Mouse (Mus musculus): Measurements from ENCODE around the gene Klf2. TPM values are rescaled to one million over a fixed set of nuclear protein-coding genes. Genes with fewer than 3 reads are reported as not detected.
A peak's percentile ranks its signal among the peaks of the same experiment; 100 is the strongest.

Gene Klf2
- polyA plus RNA-seq, 1 experiment from 2014 or later = 5.6 TPM

DNA sequence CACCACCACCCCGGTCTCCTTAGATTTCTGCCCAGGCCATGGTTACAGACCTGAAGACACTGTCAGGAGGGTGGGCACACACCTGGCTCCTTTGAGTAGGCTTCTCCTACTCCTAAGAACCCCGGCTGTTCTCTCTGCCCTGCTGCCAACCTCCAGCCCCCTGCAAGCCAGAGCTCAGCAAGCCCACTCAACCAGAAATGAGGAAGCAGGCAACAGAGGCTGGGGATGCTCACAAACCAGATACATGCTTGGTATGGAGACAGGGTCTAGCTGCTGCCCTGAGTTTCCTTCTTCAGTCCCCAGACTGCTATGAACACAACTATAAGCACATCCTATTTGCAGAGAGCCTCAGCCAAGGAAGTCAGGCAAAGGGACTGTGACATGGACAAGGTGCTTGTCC lies 29.3 kb downstream of the Klf2 start:
- Histone ChIP-seq H3K9ac (replicated peaks) (no peak overlapping the region), H3K4me2 (ENCODE audit: low read depth, low read length) (no peak overlapping the region), H3K27me3 (ENCODE audit: insufficient read depth, low read length) (no peaks in the 10 kb centered on the region), H3K27ac (ENCODE audit: low read depth) (peak overlapping the region; percentile 55), H3K4me1 (ENCODE audit: insufficient read depth) (peaks cover 29% of the 10 kb centered on the region), H3K4me3 (ENCODE audit: low read depth, low read length) (no peak overlapping the region), H3K36me3 (replicated peaks; ENCODE audit: insufficient read depth, low read length) (peaks cover 12% of the 10 kb centered on the region), H3K9me3 (ENCODE audit: low read length) (no peaks in the 10 kb centered on the region)
- WGBS (ENCODE audit: insufficient replicate concordance) = 82% methylated on average over 2 of the region's 2 CpGs
- DNase-seq = no peak
- ATAC-seq = no peak
- no peak for TF ChIP-seq EP300 (IDR thresholded peaks at IDR 0.05; ENCODE audit: low read depth)
- no peak for TF ChIP-seq CTCF (IDR thresholded peaks at IDR 0.05; ENCODE audit: low read depth)

DNA sequence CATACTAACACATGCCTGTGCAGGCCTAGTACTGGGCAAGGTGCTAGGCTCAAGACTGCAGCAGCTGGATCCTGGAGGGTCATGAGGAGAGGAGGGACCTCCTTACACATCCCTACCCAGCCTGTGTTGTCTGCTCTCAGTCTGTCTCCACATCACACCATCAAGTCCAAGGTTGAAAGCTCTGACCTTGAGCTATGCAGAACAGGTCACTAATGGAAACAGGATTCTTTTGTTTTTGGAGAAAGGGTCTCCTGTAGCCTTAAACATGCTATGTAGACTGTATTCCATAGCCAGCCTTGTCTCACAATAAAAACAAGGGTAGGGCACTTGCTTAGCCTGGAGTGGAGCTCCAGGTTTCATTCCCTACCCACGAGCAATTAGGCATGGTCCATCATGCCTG lies 30.1 kb downstream of the Klf2 start:
- H3K9ac ChIP-seq (replicated peaks) = no peak overlapping the region
- ATAC-seq = no peak
- TF ChIP-seq CTCF (IDR thresholded peaks at IDR 0.05; ENCODE audit: low read depth) = no peak
- TF ChIP-seq EP300 (IDR thresholded peaks at IDR 0.05; ENCODE audit: low read depth) = no peak
- H3K4me3 ChIP-seq (ENCODE audit: low read depth, low read length) = no peak overlapping the region
- H3K36me3 ChIP-seq (replicated peaks; ENCODE audit: insufficient read depth, low read length) = peaks cover 9% of the 10 kb centered on the region
- H3K27ac ChIP-seq (ENCODE audit: low read depth) = peak overlapping the region; percentile 76
- WGBS (ENCODE audit: insufficient replicate concordance) = 83% methylated on average over 1 of the region's 1 CpGs
- H3K4me2 ChIP-seq (ENCODE audit: low read depth, low read length) = no peak overlapping the region
- peaks cover 38% of the 10 kb centered on the region for H3K4me1 ChIP-seq (ENCODE audit: insufficient read depth)
- H3K27me3 ChIP-seq (ENCODE audit: insufficient read depth, low read length) = no peaks in the 10 kb centered on the region
- DNase-seq = no peak
- no peaks in the 10 kb centered on the region for H3K9me3 ChIP-seq (ENCODE audit: low read length)

DNA sequence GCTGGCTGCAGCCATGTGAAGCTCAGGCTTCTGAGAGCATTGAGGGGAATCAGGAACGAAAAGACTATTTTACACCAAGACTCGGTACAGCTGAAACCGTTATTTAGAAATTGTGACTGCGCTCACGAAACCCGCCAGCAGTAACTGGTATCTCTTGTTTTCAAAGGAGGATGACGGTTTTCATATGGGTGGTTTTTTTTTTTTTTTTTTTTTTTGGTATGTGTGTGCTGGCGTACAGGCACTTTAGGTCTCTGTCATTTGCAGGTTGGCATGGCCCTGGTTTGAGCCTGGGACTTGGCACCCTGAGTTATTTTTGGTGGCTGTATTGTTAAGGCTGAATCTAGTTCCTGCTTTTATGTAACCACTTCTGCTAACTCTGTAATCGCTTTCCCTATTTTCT lies 31.0 kb downstream of the Klf2 start:
- H3K27me3 ChIP-seq (ENCODE audit: insufficient read depth, low read length) = no peaks in the 10 kb centered on the region
- peaks cover 4% of the 10 kb centered on the region for H3K36me3 ChIP-seq (replicated peaks; ENCODE audit: insufficient read depth, low read length)
- no peak overlapping the region for H3K4me3 ChIP-seq (ENCODE audit: low read depth, low read length)
- WGBS (ENCODE audit: insufficient replicate concordance) = 54% methylated on average over 9 of the region's 9 CpGs
- ATAC-seq (no peak), DNase-seq (no peak)
- peaks cover 47% of the 10 kb centered on the region for H3K4me1 ChIP-seq (ENCODE audit: insufficient read depth)
- no peak overlapping the region for H3K4me2 ChIP-seq (ENCODE audit: low read depth, low read length)
- TF ChIP-seq EP300 (IDR thresholded peaks at IDR 0.05; ENCODE audit: low read depth) (no peak), CTCF (IDR thresholded peaks at IDR 0.05; ENCODE audit: low read depth) (no peak)
- H3K27ac ChIP-seq (ENCODE audit: low read depth) = peak overlapping the region; percentile 76
- no peak overlapping the region for H3K9ac ChIP-seq (replicated peaks)
- H3K9me3 ChIP-seq (ENCODE audit: low read length) = no peaks in the 10 kb centered on the region

DNA sequence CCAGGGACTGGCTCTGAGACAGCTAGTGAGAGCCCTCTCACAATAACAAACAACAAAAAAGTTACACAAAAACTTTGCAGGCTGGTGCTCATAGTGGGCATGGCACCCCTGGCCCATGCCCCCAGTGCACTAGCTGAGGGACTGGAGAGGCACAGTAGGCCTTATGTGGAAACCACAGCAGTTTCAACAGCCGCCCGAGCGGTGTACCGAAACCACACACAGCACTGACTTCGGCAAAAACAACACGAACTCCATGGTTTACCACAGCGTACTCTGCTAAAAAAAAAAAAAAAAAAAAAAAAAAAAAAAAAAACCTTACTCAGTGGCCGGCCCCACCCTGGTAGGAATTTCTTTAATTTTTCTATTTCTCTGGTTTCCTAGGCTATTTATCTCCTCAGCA lies 31.9 kb downstream of the Klf2 start:
- ATAC-seq = peak; percentile 43; the same call in 1 of the 2 replicates

DNA sequence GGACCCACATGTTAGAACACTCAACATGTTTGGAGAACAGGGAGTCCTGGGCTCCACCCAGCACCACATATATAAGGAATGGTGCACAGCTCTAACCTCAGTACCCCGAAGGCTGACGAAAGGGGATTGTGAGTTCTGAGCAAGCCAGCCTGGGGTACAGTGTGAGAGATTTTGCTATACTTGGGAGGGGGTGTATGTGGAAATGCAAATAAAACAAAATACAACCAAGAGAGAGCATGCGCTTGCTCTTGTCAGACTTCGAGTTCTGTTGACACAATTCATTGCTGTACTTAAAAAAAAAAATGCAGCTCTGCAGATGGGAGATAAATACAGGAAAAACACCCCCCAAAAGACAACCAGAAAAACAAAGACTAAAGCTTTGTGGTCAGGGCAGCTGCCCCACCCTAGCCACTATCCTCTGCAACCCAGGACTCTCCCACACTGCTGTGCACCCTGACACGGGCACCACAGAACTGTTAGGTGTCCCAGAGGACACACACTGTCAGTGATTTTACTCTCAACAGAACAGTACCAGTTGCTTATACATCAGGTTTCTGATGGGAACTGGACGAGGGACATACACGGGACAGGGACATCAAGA lies 32.7 kb downstream of the Klf2 start:
- peaks cover 58% of the 10 kb centered on the region for H3K4me1 ChIP-seq (ENCODE audit: insufficient read depth)
- H3K27me3 ChIP-seq (ENCODE audit: insufficient read depth, low read length) = no peaks in the 10 kb centered on the region
- peaks cover 4% of the 10 kb centered on the region; the same call in 1 of the 2 replicates for H3K36me3 ChIP-seq (replicated peaks; ENCODE audit: insufficient read depth, low read length)
- no peak overlapping the region for H3K4me3 ChIP-seq (ENCODE audit: low read depth, low read length)
- TF ChIP-seq EP300 (IDR thresholded peaks at IDR 0.05; ENCODE audit: low read depth) (no peak), CTCF (IDR thresholded peaks at IDR 0.05; ENCODE audit: low read depth) (no peak)
- DNase-seq (no peak), ATAC-seq (no peak)
- H3K9me3 ChIP-seq (ENCODE audit: low read length) = no peaks in the 10 kb centered on the region
- peak overlapping the region; percentile 72 for H3K27ac ChIP-seq (ENCODE audit: low read depth)
- no peak overlapping the region; the same call in 1 of the 2 replicates for H3K9ac ChIP-seq (replicated peaks)
- peak overlapping the region; percentile 42 for H3K4me2 ChIP-seq (ENCODE audit: low read depth, low read length)
- WGBS (ENCODE audit: insufficient replicate concordance) = 50% methylated on average over 7 of the region's 7 CpGs

More for the DNA sequence above, 31.9 kb downstream of the Klf2 start:
- Histone ChIP-seq H3K36me3 (replicated peaks; ENCODE audit: insufficient read depth, low read length) (peaks cover 5% of the 10 kb centered on the region), H3K4me3 (ENCODE audit: low read depth, low read length) (no peak overlapping the region), H3K4me2 (ENCODE audit: low read depth, low read length) (peak overlapping the region; percentile 42), H3K27ac (ENCODE audit: low read depth) (peak overlapping the region; percentile 76), H3K4me1 (ENCODE audit: insufficient read depth) (peaks cover 56% of the 10 kb centered on the region), H3K9me3 (ENCODE audit: low read length) (no peaks in the 10 kb centered on the region), H3K27me3 (ENCODE audit: insufficient read depth, low read length) (no peaks in the 10 kb centered on the region), H3K9ac (replicated peaks) (no peak overlapping the region)
- 49% methylated on average over 8 of the region's 8 CpGs for WGBS (ENCODE audit: insufficient replicate concordance)
- 0 out of 2 replicates have a peak, but pooled peaks have one; percentile 9 for TF ChIP-seq EP300 (IDR thresholded peaks at IDR 0.05; ENCODE audit: low read depth)
- TF ChIP-seq CTCF (IDR thresholded peaks at IDR 0.05; ENCODE audit: low read depth) = no peak
- peak; percentile 62 for DNase-seq

DNA sequence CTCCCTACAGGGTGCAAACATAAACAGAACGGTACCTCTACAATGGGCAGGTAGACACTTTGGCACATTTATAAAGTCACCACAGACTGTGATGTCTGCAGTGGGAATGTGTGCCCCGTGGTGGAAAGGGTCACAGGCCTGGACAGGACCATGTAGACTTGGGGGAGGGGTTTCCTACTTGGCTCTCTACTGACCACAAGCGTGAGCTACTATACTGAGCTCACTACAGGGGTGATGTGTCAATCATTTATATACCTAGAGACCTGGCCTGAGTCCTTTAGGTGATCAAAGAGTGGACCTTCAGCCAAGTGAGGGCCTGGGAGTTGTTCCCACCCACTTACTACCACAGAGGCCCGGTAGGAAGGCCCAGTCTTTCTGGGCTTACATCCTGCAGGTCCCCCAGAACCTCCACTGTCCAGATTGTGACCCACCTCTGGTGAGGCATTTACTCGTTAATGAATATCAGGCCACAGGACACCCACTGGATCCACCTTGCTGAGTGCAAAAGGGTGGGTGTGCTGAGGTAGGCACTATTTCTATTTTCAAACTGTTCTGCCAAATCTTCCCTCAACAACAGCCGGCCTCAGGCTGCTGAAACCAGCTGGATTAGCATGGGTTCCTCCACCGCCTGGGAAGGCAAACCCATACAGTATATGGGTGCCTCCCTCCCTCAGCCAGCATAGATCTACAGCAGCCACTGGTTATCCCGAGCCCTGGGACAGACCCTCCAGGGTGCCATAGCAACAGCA lies 34.3 kb downstream of the Klf2 start:
- peaks cover 55% of the 10 kb centered on the region for H3K4me1 ChIP-seq (ENCODE audit: insufficient read depth)
- H3K36me3 ChIP-seq (replicated peaks; ENCODE audit: insufficient read depth, low read length) = peaks cover 15% of the 10 kb centered on the region
- no peaks in the 10 kb centered on the region for H3K27me3 ChIP-seq (ENCODE audit: insufficient read depth, low read length)
- H3K4me2 ChIP-seq (ENCODE audit: low read depth, low read length) = no peak overlapping the region
- H3K4me3 ChIP-seq (ENCODE audit: low read depth, low read length) = no peak overlapping the region
- 61% methylated on average over 8 of the region's 8 CpGs for WGBS (ENCODE audit: insufficient replicate concordance)
- DNase-seq = no peak
- no peaks in the 10 kb centered on the region for H3K9me3 ChIP-seq (ENCODE audit: low read length)
- 0 out of 2 replicates have a peak overlapping the region, but pooled peaks have one; percentile 2 for H3K9ac ChIP-seq (replicated peaks)
- peak overlapping the region; percentile 78 for H3K27ac ChIP-seq (ENCODE audit: low read depth)
- no peak for TF ChIP-seq EP300 (IDR thresholded peaks at IDR 0.05; ENCODE audit: low read depth)
- no peak for TF ChIP-seq CTCF (IDR thresholded peaks at IDR 0.05; ENCODE audit: low read depth)
- ATAC-seq = peak; percentile 34

Measured in liver, postnatal 0 days (tissue).